Comparison of ENCODE assay signal across 7 mouse cellular contexts in genomic region chr14:26532752-26533151, GRCm38 (mm10). TPM values are rescaled to one million over a fixed set of nuclear protein-coding genes. Genes with fewer than 3 reads are reported as not detected.
DNase-seq lines count a peak whose midpoint lies in the region; ATAC-seq and TF ChIP-seq lines count a peak whose summit lies in the region.

No protein-coding gene starts in this region.

- peaks cover 32% of the 10 kb centered on the region for H3K36me3 ChIP-seq in C2C12 (ENCODE audit: control insufficient read depth, insufficient read depth)
- H3K36me3 ChIP-seq in ES-E14 (ENCODE audit: control insufficient read depth, insufficient read depth, low read length, poor library complexity, severe bottlenecking) = peaks cover 5% of the 10 kb centered on the region
- no peaks in the 10 kb centered on the region; the same call in 1 of the 2 replicates for H3K36me3 ChIP-seq in heart, embryonic 16.5 days (ENCODE audit: control insufficient read depth, insufficient read depth)
- H3K36me3 ChIP-seq in macrophage (ENCODE audit: inconsistent target) = no peaks in the 10 kb centered on the region

- H3K27me3 ChIP-seq in C2C12 (ENCODE audit: control insufficient read depth, insufficient read depth, insufficient read length) = no peaks in the 10 kb centered on the region
- no peaks in the 10 kb centered on the region for H3K27me3 ChIP-seq in heart, embryonic 16.5 days (ENCODE audit: control insufficient read depth, insufficient read depth, low read length)

- H3K9ac ChIP-seq in ES-E14 (ENCODE audit: insufficient read depth, low read depth, low read length, poor library complexity, severe bottlenecking) = no peak overlapping the region; the same call in 1 of the 2 replicates
- peak overlapping the region; percentile 98 for H3K9ac ChIP-seq in heart, embryonic 16.5 days (ENCODE audit: low read length)

- H3K4me2 ChIP-seq in heart, embryonic 16.5 days (ENCODE audit: low read depth, low read length) = peak overlapping the region; percentile 92

- peak overlapping the region; percentile 66 for H3K4me3 ChIP-seq in C2C12 (ENCODE audit: insufficient read depth, poor library complexity, severe bottlenecking)
- peak overlapping the region; percentile 81 to 100; a peak in 3 of 4 replicates for H3K4me3 ChIP-seq in ES-E14 (ENCODE audit: insufficient read depth in 1 of 2, low read depth in 1 of 2, low read length in 2 of 2, poor library complexity in 1 of 2, severe bottlenecking in 1 of 2)
- H3K4me3 ChIP-seq in heart, embryonic 16.5 days (ENCODE audit: low read length) = peak overlapping the region; percentile 96
- H3K4me3 ChIP-seq in macrophage (ENCODE audit: inconsistent target) = peak overlapping the region; percentile 44

- no peak for TF ChIP-seq CTCF in C2C12 (IDR thresholded peaks at IDR 0.05; ENCODE audit: control insufficient read depth, insufficient read depth, insufficient read length)

- WGBS in heart, embryonic 16.5 days = 39% methylated on average over 9 of the region's 9 CpGs
- WGBS in macrophage (ENCODE audit: missing documents) = 56% methylated on average over 9 of the region's 9 CpGs

- H3K79me2 ChIP-seq in C2C12 (ENCODE audit: control insufficient read depth, insufficient read depth) (peaks cover 70% of the 10 kb centered on the region), macrophage (ENCODE audit: inconsistent target) (peaks cover 61% of the 10 kb centered on the region)

- H3ac ChIP-seq in C2C12 (ENCODE audit: control insufficient read depth, insufficient read length, low read depth) = no peak overlapping the region

- no peaks in the 10 kb centered on the region for H3K9me3 ChIP-seq in ES-E14 (ENCODE audit: control insufficient read depth, insufficient read depth, low read depth, low read length)
- no peaks in the 10 kb centered on the region for H3K9me3 ChIP-seq in heart, embryonic 16.5 days (replicated peaks; ENCODE audit: control insufficient read depth, low read length)

- no peak for ATAC-seq in heart, embryonic 16.5 days (replicated peaks; ENCODE audit: extremely low read depth, insufficient read depth, low FRiP score)

- H3K4me1 ChIP-seq in ES-E14 (ENCODE audit: control insufficient read depth in 2 of 2, insufficient read depth in 2 of 2, low read length in 2 of 2, poor library complexity in 1 of 2) = peaks cover 4 to 9% of the 10 kb centered on the region in 2 experiments; a peak in 3 of 4 replicates
- H3K4me1 ChIP-seq in heart, embryonic 16.5 days (ENCODE audit: control insufficient read depth, insufficient read depth, low read length) = peaks cover 27% of the 10 kb centered on the region

- peaks cover 57% of the 10 kb centered on the region for H3K79me3 ChIP-seq in C2C12 (ENCODE audit: low read depth)

- in situ Hi-C loops in ES-E14 (cut with MboI; ENCODE audit: low sequenced_read_pairs in 2 of 2, unreplicated experiment in 2 of 2) = loop anchor here in 1 of 2 experiments (10.0 kb wide), 1 partner anchor 62 kb away; no protein-coding TSS in a partner anchor

- no peak overlapping the region for H3K27ac ChIP-seq in ES-E14 (ENCODE audit: insufficient read depth, low read depth, low read length, poor library complexity, severe bottlenecking)
- H3K27ac ChIP-seq in heart, embryonic 16.5 days (ENCODE audit: low read length) = no peak overlapping the region
- no peak overlapping the region for H3K27ac ChIP-seq in macrophage

- no peak for DNase-seq in ES-E14 (ENCODE audit: low read depth, low spot score)
- DNase-seq in spleen, postnatal 36 days (ENCODE audit: low spot score in 2 of 2) = no peak
- no peak for DNase-seq in embryo, embryonic 10 days (ENCODE audit: low spot score)
- no peak for DNase-seq in thymus, postnatal 4 days

TF ChIP-seq in C2C12, 6 proteins besides CTCF, POLR2A, EP300 and RAD21:
- TF ChIP-seq FOSL1 (IDR thresholded peaks at IDR 0.05; ENCODE audit: insufficient read depth, low read length, poor library complexity, severe bottlenecking) (no peak), MYOD1 (IDR thresholded peaks at IDR 0.05; ENCODE audit: control insufficient read depth, insufficient read length, low read depth) (no peak), USF1 (IDR thresholded peaks at IDR 0.05; ENCODE audit: low read depth) (no peak), MAX (IDR thresholded peaks at IDR 0.05) (no peak), CEBPB (IDR thresholded peaks at IDR 0.05; ENCODE audit: low read depth) (no peak), MYOG (IDR thresholded peaks at IDR 0.05; ENCODE audit: control insufficient read depth, extremely low read depth, insufficient read length) (no peak)

TF ChIP-seq in ES-E14, 5 proteins besides CTCF, POLR2A, EP300 and RAD21:
- TF ChIP-seq ZNF384 (IDR thresholded peaks at IDR 0.05; ENCODE audit: low read depth, low read length) (no peak), HCFC1 (IDR thresholded peaks at IDR 0.05; ENCODE audit: borderline replicate concordance, insufficient read depth, low read length) (no peak), CHD2 (IDR thresholded peaks at IDR 0.05; ENCODE audit: low read depth, low read length) (no peak), ZC3H11A (IDR thresholded peaks at IDR 0.05; ENCODE audit: borderline replicate concordance, low read depth, low read length) (no peak), MAFK (IDR thresholded peaks at IDR 0.05; ENCODE audit: insufficient read depth, low read depth, low read length) (no peak)

RNA-seq across cellular contexts. Expression of gene Slmap, which starts 2.0 kb away (rescaled TPM):
- polyA plus RNA-seq in C2C12 (2012; fragmentation: generic; extraction: Trizol) (10.8 TPM), macrophage (2018) (43.3 to 119 TPM (median 48.0 TPM) in 3 replicates)
- 45.0 and 45.2 TPM in 2 replicates for total RNA-seq in ES-E14 (2012; rRNA removed)
- 121 and 144 TPM in 2 replicates for polyA plus RNA-seq in heart, embryonic 16.5 days (2015; fragmentation: Nextera tagmentation; extraction: Ambion mirVana)
- total RNA-seq in macrophage (2018; cell fraction: chromatin; rRNA removed) = 100 to 1,000 TPM in 24 of 26 experiments, 10 to 100 TPM in 2; 87.1 to 284 (median 224) TPM
- total RNA-seq in macrophage (2018; cell fraction: cytosol; rRNA removed) = 10 to 100 TPM; 57.6 to 99.0 (median 72.0) TPM
- total RNA-seq in macrophage (2018; cell fraction: nucleus; rRNA removed) = 100 to 1,000 TPM in 19 of 26 experiments, 10 to 100 TPM in 7; 58.3 to 188 (median 113) TPM

RNA-seq across cellular contexts. Expression of gene Dennd6a, which starts 40.9 kb away (rescaled TPM):
- polyA plus RNA-seq in C2C12 (2012; fragmentation: generic; extraction: Trizol) = 3.7 TPM
- total RNA-seq in ES-E14 (2012; rRNA removed) = 19.9 and 22.4 TPM in 2 replicates
- 18.6 and 21.3 TPM in 2 replicates for polyA plus RNA-seq in heart, embryonic 16.5 days (2015; fragmentation: Nextera tagmentation; extraction: Ambion mirVana)
- total RNA-seq in macrophage (2018; cell fraction: chromatin; rRNA removed) = 10 to 100 TPM; 29.0 to 95.0 (median 72.2) TPM
- 10 to 100 TPM; 33.4 to 55.0 (median 42.2) TPM for total RNA-seq in macrophage (2018; cell fraction: cytosol; rRNA removed)
- 10 to 100 TPM; 25.1 to 79.7 (median 46.2) TPM for total RNA-seq in macrophage (2018; cell fraction: nucleus; rRNA removed)
- polyA plus RNA-seq in macrophage (2018) = 25.6 to 30.5 TPM (median 28.1 TPM) in 3 replicates

Comparison
In these comparisons a context has a peak if more than half of its experiments do, and no peak if none do; other contexts are left out.
1. H3K4me3 ChIP-seq: peak in every context shown above with its lines; median percentile 96 in heart, embryonic 16.5 days; 90 in ES-E14; 66 in C2C12; 44 in macrophage.